Mouse (Mus musculus) thymus, adult 2 months (tissue): ENCODE measurements around the gene Esrrb.

Experiments
- CTCF ChIP-seq: fragments of 200-500 bp; IDR thresholded peaks from 2 replicates; pipeline ENCODE4 v1.5.1; 2012; ENCODE audit warnings: mild to moderate bottlenecking, control low read depth, low read length, moderate library complexity, borderline replicate concordance; ENCODE audit not compliant: control insufficient read depth, poor library complexity, insufficient read depth; ENCODE audit errors: extremely low read depth
- POLR2A ChIP-seq: fragments of 200-500 bp; IDR thresholded peaks from 2 replicates; pipeline ENCODE4 v1.6.1; 2012; ENCODE audit warnings: mild to moderate bottlenecking, low read length, control low read depth, moderate library complexity; ENCODE audit not compliant: control insufficient read depth, poor library complexity, insufficient read depth; ENCODE audit errors: extremely low read depth

GRCm38 (mm10) chr12:86330684-86331083 lies 30.2 kb upstream of the Esrrb start:
- no peak for TF ChIP-seq POLR2A
- TF ChIP-seq CTCF, result no peak
